Mouse (Mus musculus) G1E-ER4 (cell line): ENCODE data around the gene Dcaf10. TPM values are rescaled to one million over a fixed set of nuclear protein-coding genes. Genes with fewer than 3 reads are reported as not detected.

Experiments used
- GATA1 ChIP-seq: IDR thresholded peaks from one replicate; pipeline ENCODE4 v1.8.0; 2012; ENCODE audit warnings: low read length, inconsistent platforms
- polyA plus RNA-seq: library from polyadenylated mRNA; stranded (reverse); fragments of >175 nt; gene quantifications from 2 replicates; pipeline ENCODE4 v1.2.3, GENCODE M21; 2012

Dcaf10 gene
- 40.9 and 43.6 TPM in 2 replicates for polyA plus RNA-seq

GRCm38 (mm10) chr4:45341669-45342249, at the start of gene Dcaf10:
Gene Dcaf10, plus strand, starts transcription at chr4:45342101.
- no peak for TF ChIP-seq GATA1

GRCm38 (mm10) chr4:45296662-45297564, 45.0 kb upstream of the Dcaf10 start, which contains the start of gene Trmt10b:
Gene Trmt10b, plus strand, starts transcription at chr4:45297127.
- TF ChIP-seq GATA1 = no peak

GRCm38 (mm10) chr4:45305536-45305935, 36.4 kb upstream of the Dcaf10 start:
- no peak for TF ChIP-seq GATA1

- TF ChIP-seq GATA1 = no peak
Measured at GRCm38 (mm10) chr4:45308046-45308445, 33.9 kb upstream of the Dcaf10 start.

- no peak for TF ChIP-seq GATA1
Measured at GRCm38 (mm10) chr4:45308606-45309005, 33.3 kb upstream of the Dcaf10 start.

GRCm38 (mm10) chr4:45311056-45311455, 30.8 kb upstream of the Dcaf10 start:
- TF ChIP-seq GATA1 = no peak

- no peak for TF ChIP-seq GATA1
Measured at GRCm38 (mm10) chr4:45320159-45320816, 21.6 kb upstream of the Dcaf10 start.

- no peak for TF ChIP-seq GATA1
Measured at GRCm38 (mm10) chr4:45331139-45331538, 10.8 kb upstream of the Dcaf10 start.

- TF ChIP-seq GATA1 = no peak
Measured at GRCm38 (mm10) chr4:45332466-45332865, 9.4 kb upstream of the Dcaf10 start.

GRCm38 (mm10) chr4:45341226-45341625, 675 bp upstream of the Dcaf10 start:
- TF ChIP-seq GATA1 = no peak

GRCm38 (mm10) chr4:45342286-45343155, 620 bp downstream of the Dcaf10 start, which contains the start of gene Exosc3:
Gene Exosc3, minus strand, starts transcription at chr4:45342732.
- no peak for TF ChIP-seq GATA1

- TF ChIP-seq GATA1 = no peak
Measured at GRCm38 (mm10) chr4:45356653-45357052, 14.8 kb downstream of the Dcaf10 start.

GRCm38 (mm10) chr4:45371261-45371660, 29.4 kb downstream of the Dcaf10 start:
- no peak for TF ChIP-seq GATA1

GRCm38 (mm10) chr4:45374879-45375278, 33.0 kb downstream of the Dcaf10 start:
- TF ChIP-seq GATA1 = no peak

- TF ChIP-seq GATA1 = no peak
Measured at GRCm38 (mm10) chr4:45376573-45376972, 34.7 kb downstream of the Dcaf10 start.
